Comparison of ENCODE assay signal across 24 mouse cellular contexts in genomic region chr11:50527923-50528322, GRCm38 (mm10).
DNase-seq lines count a peak whose midpoint lies in the region; TF ChIP-seq lines count a peak whose summit lies in the region.
"Had no signal": no experiment of that assay in that cellular context is flagged by ENCODE, and none has a peak within 500 bp of the region (broad histone marks: within the 10 kb centered on the region; RNA-seq: fewer than 3 reads in every experiment).

No protein-coding gene starts in this region.

- peak overlapping the region; percentile 48 for H3K27ac ChIP-seq in cortical plate, adult 2 months (ENCODE audit: insufficient read depth, low read length)
- H3K27ac ChIP-seq: forebrain, embryonic 10.5 days; forebrain, embryonic 13.5 days; heart, adult 2 months; heart, embryonic 10.5 days; heart, embryonic 13.5 days; hindbrain, embryonic 14.5 days; hindbrain, postnatal 0 days had no signal

- peaks cover 4% of the 10 kb centered on the region; the same call in 1 of the 2 replicates for H3K4me1 ChIP-seq in cortical plate, adult 2 months (ENCODE audit: control insufficient read depth, insufficient read depth, low read length)
- H3K4me1 ChIP-seq: forebrain, embryonic 10.5 days; forebrain, embryonic 13.5 days; heart, embryonic 10.5 days; heart, embryonic 13.5 days had no signal

- no peak for TF ChIP-seq CTCF in cortical plate, adult 2 months (IDR thresholded peaks at IDR 0.05; ENCODE audit: extremely low read depth, insufficient read depth, low read length)

- DNase-seq in left cerebral cortex, postnatal 14 days (ENCODE audit: low spot score in 2 of 2): peak; percentile 16 to 75
- DNase-seq in left cerebral cortex, postnatal 36 days (ENCODE audit: low spot score in 2 of 2): no peak
- peak; percentile 12 for DNase-seq in right cerebral cortex, adult 18-20 months
- DNase-seq in right cerebral cortex, postnatal 36 days (ENCODE audit: low spot score in 2 of 2): no peak
- no peak for DNase-seq in spleen, postnatal 36 days (ENCODE audit: low spot score in 2 of 2)
- DNase-seq: adrenal gland, adult 2 months; adrenal gland, postnatal 14 days; cerebellum, adult 11-12 months; cerebellum, adult 8-10 months; cerebellum, postnatal 10 days; cerebellum, postnatal 36 days; forebrain, postnatal 0 days; gastrocnemius, postnatal 10 days; gastrocnemius, postnatal 36 days; heart, adult 2 months; heart, postnatal 14 days; heart, postnatal 4 days had no signal

- H3K4me3 ChIP-seq in cortical plate, adult 2 months (ENCODE audit: insufficient read depth, low read length): no peak overlapping the region
- H3K4me3 ChIP-seq: forebrain, embryonic 10.5 days; forebrain, embryonic 13.5 days; heart, adult 2 months; heart, embryonic 10.5 days; heart, embryonic 13.5 days had no signal

- TF ChIP-seq POLR2A in cortical plate, adult 2 months (IDR thresholded peaks at IDR 0.05; ENCODE audit: extremely low read depth, insufficient read depth, low read length): no peak

- intact Hi-C loops in left cerebral cortex, postnatal 14 days (cut with DNase I): no loop called here
- intact Hi-C loops in left cerebral cortex, postnatal 36 days (cut with DNase I): no loop called here

Comparison
In these comparisons a context has a peak if more than half of its experiments do, and no peak if none do; other contexts are left out.
1. DNase-seq: peak in left cerebral cortex, postnatal 14 days (2 of 2) and right cerebral cortex, adult 18-20 months (single experiment); none in left cerebral cortex, postnatal 36 days (0 of 2), right cerebral cortex, postnatal 36 days (0 of 2) and spleen, postnatal 36 days (0 of 2).